Mouse (Mus musculus) embryo, embryonic 11.5 days (tissue): ENCODE results near the gene Tedc1.

Experiments used
- DNase-seq: peaks from one replicate; pipeline ENCODE4 v3.0.0-alpha.2; 2012; ENCODE audit warnings: low read depth, low spot score

The Tedc1 gene

DNA sequence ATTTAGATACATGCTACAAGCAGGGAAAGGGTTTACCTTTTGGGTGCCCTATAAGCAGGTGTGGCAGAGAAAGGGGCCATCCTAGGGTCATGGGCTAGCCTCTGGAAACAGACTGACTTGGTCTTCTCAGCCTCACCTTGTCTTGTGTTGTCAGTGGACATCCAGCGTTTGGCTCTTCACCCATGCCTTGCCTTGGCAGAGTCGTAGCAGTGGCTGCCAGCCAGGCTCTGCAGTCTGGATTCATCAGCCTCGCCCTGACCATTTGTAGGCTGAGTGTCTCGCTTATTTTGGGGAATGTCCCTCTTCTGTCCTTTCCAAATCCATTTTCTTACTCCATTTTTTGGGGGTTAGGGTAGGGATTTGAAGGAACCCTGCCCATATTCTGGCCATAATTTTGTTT lies 45.1 kb downstream of the Tedc1 start:
- no peak for DNase-seq

DNA sequence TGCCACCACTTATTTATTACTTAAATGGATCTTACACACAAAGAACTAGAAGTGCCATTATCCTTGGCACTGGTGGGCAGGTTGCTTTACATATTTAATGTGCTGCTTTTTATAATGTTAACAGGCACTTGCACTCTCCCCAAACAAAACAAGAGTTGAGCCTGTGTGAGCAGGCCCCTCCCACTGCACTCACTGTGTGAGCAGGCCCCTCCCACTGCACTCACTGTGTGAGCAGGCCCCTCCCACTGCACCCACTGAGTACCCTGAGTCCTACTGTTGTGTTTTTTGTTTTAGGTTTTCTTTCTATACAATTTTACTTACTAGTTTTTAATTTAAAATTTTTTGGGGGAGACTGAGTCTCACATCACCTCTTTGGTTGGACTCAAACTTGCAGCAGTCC lies 45.8 kb downstream of the Tedc1 start:
- no peak for DNase-seq

DNA sequence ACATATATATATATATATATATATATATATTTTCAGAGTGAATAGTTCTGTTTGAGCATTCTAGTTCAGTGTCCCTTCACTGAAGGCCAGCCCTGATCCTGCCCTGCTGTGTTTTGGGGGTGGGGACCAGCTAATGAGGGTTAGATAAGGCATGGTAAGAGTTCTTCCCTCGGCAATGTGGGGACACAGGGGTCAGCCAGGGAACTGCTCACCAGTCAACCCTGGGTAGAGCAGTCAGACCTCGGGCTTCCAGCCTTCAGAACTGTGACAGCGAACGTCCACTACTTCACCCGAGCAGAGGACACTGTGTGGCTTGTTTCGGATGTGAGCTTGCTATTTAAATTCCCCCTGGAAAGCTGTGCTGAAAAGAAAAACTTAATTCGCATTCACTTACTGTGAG lies 47.3 kb downstream of the Tedc1 start:
- DNase-seq = no peak

DNA sequence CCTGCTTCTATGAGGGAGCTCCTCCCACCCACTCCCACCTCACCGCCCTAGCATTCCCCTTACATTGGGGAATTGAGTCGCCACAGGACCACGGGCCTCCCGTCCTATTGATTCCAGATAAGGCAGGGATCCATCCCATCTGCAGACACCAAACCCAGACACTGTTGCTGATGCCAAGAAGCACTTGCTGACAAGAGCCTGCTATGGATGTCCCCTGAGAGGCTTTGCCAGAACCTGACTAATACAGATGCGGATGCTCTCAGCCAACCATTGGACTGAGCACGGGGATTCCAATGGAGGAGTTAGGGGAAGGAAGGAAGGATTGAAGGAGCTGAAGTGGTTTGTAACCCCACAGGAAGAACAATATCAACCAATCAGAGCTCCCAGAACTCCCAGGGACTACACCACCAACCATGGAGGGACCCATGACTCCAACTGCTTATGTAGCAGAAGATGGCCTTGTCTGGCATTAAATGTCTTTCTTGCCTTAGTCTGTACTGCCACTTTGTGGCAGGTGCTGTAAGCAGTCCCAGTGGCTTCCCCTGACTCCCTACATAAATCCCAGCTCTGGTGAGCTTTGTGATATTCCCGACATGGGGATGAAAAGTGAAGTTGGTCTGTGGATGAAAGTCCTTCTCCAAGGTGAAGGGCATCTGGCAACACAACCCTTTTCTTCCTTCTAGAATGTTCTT lies 49.2 kb downstream of the Tedc1 start:
- no peak for DNase-seq

DNA sequence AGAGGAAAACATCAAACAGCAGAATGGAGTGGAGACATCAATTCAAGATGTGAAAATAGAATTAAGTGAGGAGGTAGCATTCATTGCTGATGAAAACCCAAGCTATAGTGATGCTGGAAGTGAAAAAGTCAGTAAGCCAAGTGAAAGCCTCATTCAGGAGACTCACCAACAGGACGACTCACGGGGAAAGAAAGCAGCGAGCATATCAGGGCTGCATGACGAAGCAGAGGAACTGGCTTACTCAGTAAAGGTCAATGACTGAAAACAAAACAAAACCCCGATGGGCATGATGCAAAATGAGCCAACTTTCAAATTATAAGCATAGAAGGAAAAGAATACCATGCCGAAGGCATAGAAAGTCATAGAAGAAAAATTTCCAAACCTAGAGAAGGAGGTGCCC lies 51.5 kb downstream of the Tedc1 start:
- no peak for DNase-seq

DNA sequence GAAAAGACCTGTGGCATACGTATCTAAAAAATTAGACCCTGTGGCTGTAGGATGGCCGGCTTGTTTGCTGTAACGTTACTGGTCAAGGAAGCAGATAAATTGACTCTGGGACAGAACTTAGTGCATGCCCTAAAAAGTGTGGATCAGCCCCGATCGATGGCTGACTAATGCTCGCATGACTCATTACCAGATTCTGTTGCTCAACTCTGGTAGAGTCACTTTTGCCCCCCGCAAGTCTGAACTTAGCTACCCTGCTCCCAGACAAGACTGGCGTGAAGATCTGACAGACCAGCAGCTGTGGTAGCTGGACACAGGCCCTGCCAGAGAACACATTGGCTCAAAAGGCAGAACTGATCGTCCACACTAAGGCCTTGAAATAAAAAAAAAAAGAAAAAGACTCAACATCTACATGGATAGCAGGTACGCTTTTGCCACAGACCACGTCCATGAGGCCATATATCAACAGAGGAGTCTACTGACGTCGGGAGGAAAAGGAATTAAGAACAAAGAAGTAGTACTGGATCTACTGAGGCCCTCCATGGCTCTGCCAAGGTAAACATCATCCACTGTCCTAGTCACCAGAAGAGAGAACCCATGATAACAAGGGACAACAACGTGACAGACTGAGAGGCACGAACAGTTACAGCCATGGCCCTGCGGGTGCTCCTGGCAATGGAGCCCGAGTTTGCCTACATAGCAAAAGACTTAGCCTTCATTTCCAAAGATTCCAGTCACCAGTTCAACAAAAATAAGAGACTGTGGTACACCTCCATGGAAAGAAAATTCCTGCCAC lies 54.6 kb downstream of the Tedc1 start:
- no peak for DNase-seq

DNA sequence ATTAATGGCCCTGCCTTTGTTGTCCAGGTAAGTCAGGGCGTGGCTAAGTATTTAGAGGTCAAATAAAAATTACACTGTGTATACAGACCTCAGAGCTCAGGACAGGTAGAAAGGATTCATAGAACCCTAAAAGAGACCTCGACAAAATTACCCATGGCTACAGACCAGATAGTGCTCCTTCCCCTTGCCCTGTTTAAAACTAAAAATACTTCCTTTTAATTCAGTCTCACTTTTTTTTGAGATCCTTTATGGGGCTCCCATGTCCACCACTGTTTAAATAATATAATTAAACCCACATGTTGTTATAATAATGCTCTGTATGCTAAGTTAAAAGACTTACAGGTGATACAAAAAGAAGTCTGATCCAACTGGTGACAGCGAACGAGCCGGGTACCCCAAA lies 55.6 kb downstream of the Tedc1 start:
- DNase-seq = no peak

DNA sequence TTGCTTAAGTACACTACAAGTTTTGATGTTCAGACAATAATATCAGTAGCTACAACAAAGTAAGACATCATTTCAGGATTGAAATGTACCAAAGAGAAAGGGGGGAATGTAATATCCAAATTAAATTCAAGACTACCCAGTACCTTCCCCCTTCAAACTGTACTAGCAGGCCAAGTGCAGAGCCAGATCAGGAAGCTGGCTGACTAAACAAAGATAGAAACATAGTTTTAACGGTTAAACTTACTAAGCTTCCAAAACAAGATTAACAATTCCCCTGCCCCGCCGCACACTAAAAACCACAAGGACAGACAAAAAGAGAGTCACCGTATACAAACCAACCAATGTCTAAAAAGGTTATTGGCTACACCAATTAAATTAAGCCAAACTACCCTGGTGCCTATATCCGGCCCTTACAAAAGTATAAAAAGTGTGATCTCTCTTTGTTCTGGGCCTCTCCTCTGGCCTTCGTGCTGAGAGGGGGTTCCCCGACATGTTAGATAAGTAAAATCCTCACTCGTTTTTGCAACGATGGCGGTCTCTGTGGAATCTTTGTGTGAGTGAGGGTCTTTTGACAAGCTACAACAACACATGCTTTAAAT lies 56.2 kb downstream of the Tedc1 start:
- DNase-seq = no peak

DNA sequence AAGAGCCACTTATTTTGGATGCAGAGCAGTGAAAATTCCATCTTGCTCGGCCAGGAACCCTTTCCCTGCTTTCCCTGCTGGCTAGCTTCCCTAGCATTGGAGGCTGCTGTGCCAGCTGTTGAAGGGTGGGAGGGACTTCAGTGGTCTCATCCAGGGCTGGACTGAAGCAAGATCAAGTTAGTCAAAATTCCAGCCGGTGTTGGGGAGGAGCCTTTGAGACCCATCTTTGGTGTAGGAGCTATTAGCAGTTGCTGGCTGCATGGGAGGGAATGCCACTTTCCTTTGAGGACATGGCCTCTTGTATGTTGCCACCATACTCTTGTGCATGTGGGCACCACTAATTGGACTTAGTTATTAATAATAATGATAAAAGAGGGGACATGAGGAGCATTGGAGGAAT lies 57.0 kb downstream of the Tedc1 start:
- no peak for DNase-seq

DNA sequence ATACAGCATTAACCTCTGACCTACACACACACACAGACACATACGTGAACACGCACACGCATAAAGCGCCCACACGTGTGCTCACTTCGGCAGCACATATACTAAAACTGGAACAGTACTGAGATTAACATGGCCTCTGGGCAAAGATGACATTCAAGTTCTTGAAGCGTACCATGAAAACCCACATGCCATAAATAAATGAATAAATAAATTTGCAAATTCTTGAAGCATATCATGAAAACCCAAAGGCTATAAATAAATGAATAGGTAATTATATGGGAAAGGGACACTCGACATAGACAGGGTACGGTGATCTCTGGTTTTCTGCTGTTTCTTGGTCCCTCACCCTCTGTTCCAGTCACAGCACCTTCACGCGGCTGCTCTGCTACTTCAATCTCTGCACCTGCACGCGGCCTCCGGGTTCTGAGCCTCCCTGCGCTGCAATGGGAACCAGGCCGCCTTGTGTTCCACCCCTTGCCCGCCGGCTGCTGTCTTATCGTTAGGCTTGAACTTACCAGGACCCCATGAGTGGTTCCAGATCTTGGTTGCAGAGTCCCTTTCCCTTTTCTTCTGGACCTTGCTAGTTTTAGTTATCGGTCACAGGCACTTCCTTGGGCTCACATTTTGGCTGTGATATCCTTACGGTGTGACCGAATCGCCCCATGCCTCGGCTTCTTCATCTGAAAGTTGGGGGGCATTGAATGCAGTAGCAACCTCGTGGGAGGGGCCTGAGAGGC lies 58.0 kb downstream of the Tedc1 start:
- no peak for DNase-seq

DNA sequence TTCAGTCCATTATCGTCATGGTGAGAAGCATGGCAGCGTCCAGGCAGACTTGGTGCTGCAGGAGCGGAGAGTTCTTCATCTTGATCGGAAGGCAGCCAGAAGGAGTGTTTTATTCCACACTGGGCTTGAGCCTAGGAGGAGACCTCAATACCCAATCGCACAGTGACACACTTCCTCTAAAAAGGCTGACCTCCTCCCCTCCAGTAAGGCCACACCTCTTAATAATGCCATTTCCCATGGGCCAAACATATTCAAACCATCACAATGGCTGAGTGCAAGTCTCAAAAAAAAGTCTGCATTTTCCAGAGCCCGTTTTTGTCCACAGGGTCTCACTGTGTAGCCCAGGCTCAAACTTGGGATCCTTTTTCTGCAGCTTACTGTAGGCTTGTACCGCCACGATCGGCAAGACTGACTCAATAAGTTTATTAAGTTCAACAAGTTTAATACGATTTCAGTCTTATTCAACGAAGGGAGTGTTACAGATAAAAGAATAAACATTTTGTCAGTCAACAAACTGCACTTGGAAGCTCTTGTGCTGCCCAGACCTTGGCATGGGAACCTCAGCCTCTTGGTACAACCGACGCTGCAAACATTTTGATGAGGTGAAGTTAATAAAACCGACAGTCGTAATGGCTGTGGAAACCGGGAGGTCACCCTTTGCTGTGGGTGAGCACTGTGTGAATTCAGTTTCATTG lies 58.9 kb downstream of the Tedc1 start:
- no peak for DNase-seq
